Mouse (Mus musculus): Measurements from ENCODE around the gene C6. TPM values are rescaled to one million over a fixed set of nuclear protein-coding genes. Genes with fewer than 3 reads are reported as not detected.

C6 gene
- total and polyA plus RNA-seq, 3 experiments: not detected

DNA sequence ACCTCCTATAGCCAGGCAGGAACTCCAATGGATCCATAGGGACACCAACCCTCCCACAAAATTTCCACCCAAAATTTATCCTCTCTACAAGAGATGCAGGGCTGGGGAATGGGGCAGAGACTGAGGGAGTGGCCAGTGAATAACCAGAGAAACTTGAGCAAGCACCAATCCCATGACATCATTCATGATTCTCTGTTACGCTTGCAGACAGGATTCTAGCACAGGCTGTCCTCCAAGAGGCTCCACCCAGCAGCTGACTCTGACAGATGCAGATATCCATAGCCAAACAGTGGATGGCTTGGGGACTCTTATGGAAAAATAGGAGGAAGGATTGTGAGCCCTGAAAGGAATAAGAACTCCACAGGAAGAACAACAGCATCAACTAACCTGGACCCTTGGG lies 94.2 kb downstream of the C6 start:
- no peak for TF ChIP-seq NRF1 (IDR thresholded peaks at IDR 0.05; ENCODE audit: insufficient read depth, low read depth, low read length, poor library complexity, severe bottlenecking)
- no peak for TF ChIP-seq EP300 (IDR thresholded peaks at IDR 0.05; ENCODE audit: low read depth in 1 of 2, low read length in 2 of 2)
- TF ChIP-seq ZKSCAN1 (IDR thresholded peaks at IDR 0.05; ENCODE audit: low read depth, low read length): no peak
- TF ChIP-seq USF2 (IDR thresholded peaks at IDR 0.05; ENCODE audit: borderline replicate concordance in 1 of 2, insufficient read depth in 1 of 2, low read depth in 1 of 2, low read length in 2 of 2): no peak
- TF ChIP-seq UBTF (IDR thresholded peaks at IDR 0.05; ENCODE audit: borderline replicate concordance, insufficient read depth, low read depth, low read length): no peak
- TF ChIP-seq JUND (IDR thresholded peaks at IDR 0.05; ENCODE audit: low read depth, low read length): no peak
- TF ChIP-seq E2F4 (IDR thresholded peaks at IDR 0.05; ENCODE audit: borderline replicate concordance, low read depth, low read length): no peak
- no peak for TF ChIP-seq RAD21 (IDR thresholded peaks at IDR 0.05; ENCODE audit: low read depth, low read length)
- TF ChIP-seq ETS1 (IDR thresholded peaks at IDR 0.05; ENCODE audit: low read depth, low read length): no peak
- TF ChIP-seq USF1 (IDR thresholded peaks at IDR 0.05; ENCODE audit: low read depth, low read length): no peak
- TF ChIP-seq GABPA (IDR thresholded peaks at IDR 0.05; ENCODE audit: low read depth, low read length): no peak
- TF ChIP-seq NELFE (IDR thresholded peaks at IDR 0.05; ENCODE audit: low read depth, low read length): no peak
- TF ChIP-seq MEF2A (IDR thresholded peaks at IDR 0.05; ENCODE audit: extremely low read depth, insufficient replicate concordance, low read depth, low read length, poor library complexity, severe bottlenecking): no peak
- TF ChIP-seq MAZ (IDR thresholded peaks at IDR 0.05; ENCODE audit: low read depth, low read length): no peak
- no peak for TF ChIP-seq MYC (IDR thresholded peaks at IDR 0.05; ENCODE audit: low read depth, low read length)
- TF ChIP-seq CHD2 (IDR thresholded peaks at IDR 0.05; ENCODE audit: low read length): no peak
- no peak for TF ChIP-seq POLR2A (IDR thresholded peaks at IDR 0.05; ENCODE audit: control insufficient read depth in 1 of 2, insufficient read depth in 1 of 2, low read depth in 1 of 2, low read length in 2 of 2, poor library complexity in 1 of 2)
- no peak overlapping the region for H3K27ac ChIP-seq (ENCODE audit: control insufficient read depth, low read depth, low read length)
- no peaks in the 10 kb centered on the region for H3K36me3 ChIP-seq (ENCODE audit: control insufficient read depth in 1 of 2, insufficient read depth in 2 of 2, low read length in 2 of 2)
- H3K4me1 ChIP-seq (ENCODE audit: control insufficient read depth in 1 of 2, insufficient read depth in 2 of 2, low read length in 2 of 2): no peaks in the 10 kb centered on the region
- H3K9ac ChIP-seq (ENCODE audit: control insufficient read depth, low read depth, low read length, poor library complexity, severe bottlenecking): no peak overlapping the region
- H3K27me3 ChIP-seq (ENCODE audit: control insufficient read depth in 1 of 2, insufficient read depth in 2 of 2, low read length in 2 of 2): no peaks in the 10 kb centered on the region
- no peaks in the 10 kb centered on the region for H3K9me3 ChIP-seq (replicated peaks; ENCODE audit: insufficient read depth, low read length)
- no peaks in the 10 kb centered on the region for H3K79me2 ChIP-seq (ENCODE audit: control insufficient read depth, insufficient read depth, low read length, poor library complexity)
- H3K4me3 ChIP-seq (ENCODE audit: control insufficient read depth in 1 of 2, insufficient read depth in 1 of 2, low read depth in 2 of 2, low read length in 2 of 2): no peak overlapping the region
- DNase-seq (ENCODE audit: low read depth, low spot score): no peak

- TF ChIP-seq EP300 (IDR thresholded peaks at IDR 0.05; ENCODE audit: low read depth in 1 of 2, low read length in 2 of 2) (no peak), RAD21 (IDR thresholded peaks at IDR 0.05; ENCODE audit: low read depth, low read length) (no peak)
- Histone ChIP-seq H3K9ac (ENCODE audit: control insufficient read depth, low read depth, low read length, poor library complexity, severe bottlenecking) (no peak overlapping the region), H3K79me2 (ENCODE audit: control insufficient read depth, insufficient read depth, low read length, poor library complexity) (no peaks in the 10 kb centered on the region), H3K27ac (ENCODE audit: control insufficient read depth, low read depth, low read length) (no peak overlapping the region), H3K9me3 (replicated peaks; ENCODE audit: insufficient read depth, low read length) (no peaks in the 10 kb centered on the region), H3K36me3 (ENCODE audit: control insufficient read depth in 1 of 2, insufficient read depth in 2 of 2, low read length in 2 of 2) (no peaks in the 10 kb centered on the region), H3K4me1 (ENCODE audit: control insufficient read depth in 1 of 2, insufficient read depth in 2 of 2, low read length in 2 of 2) (no peaks in the 10 kb centered on the region), H3K27me3 (ENCODE audit: control insufficient read depth in 1 of 2, insufficient read depth in 2 of 2, low read length in 2 of 2) (no peaks in the 10 kb centered on the region), H3K4me3 (ENCODE audit: control insufficient read depth in 1 of 2, insufficient read depth in 1 of 2, low read depth in 2 of 2, low read length in 2 of 2) (no peak overlapping the region)
- DNase-seq (ENCODE audit: low read depth, low spot score): no peak
Observed at GRCm38 (mm10) chr15:4821824-4822223, 94.8 kb downstream of the C6 start.

All from MEL (cell line).